Mouse (Mus musculus) CD4-positive naive resting alpha-beta T cell, adult 57 days (primary cell): Measurements from ENCODE around the gene Taar7a. TPM values are rescaled to one million over a fixed set of nuclear protein-coding genes. Genes with fewer than 3 reads are reported as not detected.

Source experiments
- total RNA-seq: library from RNA; stranded (reverse); gene quantifications from one replicate; pipeline ENCODE4 v1.2.4, GENCODE M21; 2023

Gene Taar7a
- total RNA-seq: not detected

GRCm38 (mm10) chr10:23993381-23993780, at the start of gene Taar7a:
Gene Taar7a (minus strand): TSS chr10:23993481.

GRCm38 (mm10) chr10:24037314-24037713, 44.0 kb upstream of the Taar7a start, which contains the start of gene Taar7e:
Gene Taar7e (plus strand): TSS chr10:24037614.

GRCm38 (mm10) chr10:24026922-24027321, 33.6 kb upstream of the Taar7a start, which contains the start of gene Taar7d:
Gene Taar7d (plus strand): TSS chr10:24027222.

GRCm38 (mm10) chr10:23999639-24000038, 6.4 kb upstream of the Taar7a start, which contains the start of gene Taar7b:
Gene Taar7b (plus strand): TSS chr10:23999939.

GRCm38 (mm10) chr10:23985546-23985945, 7.7 kb downstream of the Taar7a start, which contains the start of gene Taar6:
Gene Taar6 (minus strand): TSS chr10:23985646.

GRCm38 (mm10) chr10:23970656-23971165, 22.6 kb downstream of the Taar7a start, which contains the start of gene Taar5:
Gene Taar5 (plus strand): TSS chr10:23970706.

GRCm38 (mm10) chr10:23960444-23960915, 32.8 kb downstream of the Taar7a start, which contains the start of gene Taar4:
Gene Taar4 (plus strand): TSS chr10:23960494.

GRCm38 (mm10) chr10:23949508-23950005, 43.7 kb downstream of the Taar7a start, which contains the start of gene Taar3:
Gene Taar3 (plus strand): TSS chr10:23949558.

Other genes with a start within 250 kb of the Taar7a start
- 889 TPM for gene Rps12, start 206.2 kb downstream of the Taar7a start, total RNA-seq
- gene Slc18b1, start 196.5 kb downstream of the Taar7a start, total RNA-seq: not detected
- gene Vnn3, start 142.0 kb downstream of the Taar7a start, total RNA-seq: 0.53 TPM
- gene Vnn1, start 98.8 kb downstream of the Taar7a start, total RNA-seq: not detected
- gene Taar1, start 73.1 kb downstream of the Taar7a start, total RNA-seq: not detected
- not detected for gene Taar2, start 54.9 kb downstream of the Taar7a start, total RNA-seq
- not detected for gene Taar3, start 43.9 kb downstream of the Taar7a start, total RNA-seq
- gene Taar4, start 33.0 kb downstream of the Taar7a start, total RNA-seq: not detected
- gene Taar5, start 22.8 kb downstream of the Taar7a start, total RNA-seq: not detected
- gene Taar6, start 7.8 kb downstream of the Taar7a start, total RNA-seq: not detected
- not detected for gene Taar7b, start 6.5 kb upstream of the Taar7a start, total RNA-seq
- not detected for gene Taar7d, start 33.7 kb upstream of the Taar7a start, total RNA-seq
- gene Taar7e, start 44.1 kb upstream of the Taar7a start, total RNA-seq: not detected
- gene Taar7f, start 56.0 kb upstream of the Taar7a start, total RNA-seq: not detected
- not detected for gene Taar8a, start 83.0 kb upstream of the Taar7a start, total RNA-seq
- gene Taar8b, start 98.8 kb upstream of the Taar7a start, total RNA-seq: not detected
- gene Taar8c, start 108.4 kb upstream of the Taar7a start, total RNA-seq: not detected
- gene Taar9, start 116.1 kb upstream of the Taar7a start, total RNA-seq: not detected
- gene Stx7, start 155.8 kb upstream of the Taar7a start, total RNA-seq: 30.6 TPM
- gene Moxd1, start 230.0 kb upstream of the Taar7a start, total RNA-seq: not detected